Mouse (Mus musculus) small intestine, adult 2 months (tissue): Measurements from ENCODE around the gene Hs3st5.

Source experiments
- CTCF ChIP-seq: fragments of 200-500 bp; IDR thresholded peaks from 2 replicates; pipeline ENCODE4 v1.5.1; 2012; ENCODE audit warnings: low read depth, mild to moderate bottlenecking, control low read depth, inconsistent platforms, low read length, moderate library complexity, mixed read lengths; ENCODE audit not compliant: insufficient replicate concordance, insufficient read length; ENCODE audit errors: extremely low read depth
- POLR2A ChIP-seq: fragments of 200-500 bp; IDR thresholded peaks from 2 replicates; pipeline ENCODE4 v1.6.1; 2012; ENCODE audit warnings: low read depth, mild to moderate bottlenecking, control low read depth, inconsistent platforms, low read length, moderate library complexity

DNA sequence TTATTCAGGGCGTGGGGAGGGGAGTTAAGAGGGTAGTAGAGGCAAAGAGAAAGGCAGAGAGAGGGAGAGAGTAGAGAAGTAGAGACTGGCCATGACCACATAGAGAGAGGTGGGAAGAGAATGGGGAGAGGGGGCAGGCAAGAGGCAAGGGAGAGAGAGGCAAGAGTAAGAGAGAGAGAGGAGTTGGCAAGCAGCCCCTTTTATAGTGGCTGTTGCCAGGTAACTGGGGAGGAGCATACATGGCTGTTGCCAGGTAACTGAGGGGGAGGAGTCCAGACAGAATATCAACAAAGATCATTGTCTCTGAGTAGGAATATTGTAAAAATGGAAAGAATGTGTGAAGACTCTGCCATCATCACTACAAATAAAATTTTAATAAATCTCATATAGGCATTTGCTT is 243.4 kb downstream of the Hs3st5 start:
- TF ChIP-seq CTCF (no peak), POLR2A (no peak)
